Mouse (Mus musculus) common myeloid progenitor, adult 5-6 weeks (primary cell): ENCODE data around the gene Shq1. TPM values are rescaled to one million over a fixed set of nuclear protein-coding genes. Genes with fewer than 3 reads are reported as not detected.

Source experiments
- ATAC-seq: replicated peaks from 2 replicates; pipeline ENCODE4 v1.8.0; 2016; ENCODE audit warnings: low read depth, mild to moderate bottlenecking, moderate TSS enrichment, inconsistent platforms; ENCODE audit not compliant: poor library complexity, severe bottlenecking
- total RNA-seq: library from RNA; stranded (forward); fragments of 200-1000, 187-1606 nt; gene quantifications from 2 replicates; pipeline ENCODE4 v1.2.3, GENCODE M21; 2017

Shq1 gene
- total RNA-seq, 1 experiment from 2014 or later: 22.2 TPM

GRCm38 (mm10) chr6:100670370-100670841 is 551 bp downstream of the Shq1 start:
- peak; percentile 80 for ATAC-seq

GRCm38 (mm10) chr6:100668858-100669257 is 2.1 kb downstream of the Shq1 start:
- no peak for ATAC-seq

GRCm38 (mm10) chr6:100667644-100668043 is 3.3 kb downstream of the Shq1 start:
- no peak for ATAC-seq

GRCm38 (mm10) chr6:100662224-100662623 is 8.7 kb downstream of the Shq1 start:
- ATAC-seq: no peak

GRCm38 (mm10) chr6:100660395-100660794 is 10.6 kb downstream of the Shq1 start:
- ATAC-seq: no peak

- no peak for ATAC-seq
Observed at GRCm38 (mm10) chr6:100652535-100652934, 18.4 kb downstream of the Shq1 start.

- ATAC-seq: peak; percentile 87
Observed at GRCm38 (mm10) chr6:100647196-100647595, 23.8 kb downstream of the Shq1 start.

GRCm38 (mm10) chr6:100645469-100646201 is 25.3 kb downstream of the Shq1 start:
- peak; percentile 67 for ATAC-seq

GRCm38 (mm10) chr6:100644631-100645030 is 26.3 kb downstream of the Shq1 start:
- ATAC-seq: no peak

GRCm38 (mm10) chr6:100642786-100643185 is 28.2 kb downstream of the Shq1 start:
- no peak for ATAC-seq

GRCm38 (mm10) chr6:100640591-100640990 is 30.4 kb downstream of the Shq1 start:
- ATAC-seq: no peak

- no peak for ATAC-seq
Observed at GRCm38 (mm10) chr6:100629086-100629485, 41.9 kb downstream of the Shq1 start.

GRCm38 (mm10) chr6:100628223-100628622 is 42.7 kb downstream of the Shq1 start:
- no peak for ATAC-seq

- no peak for ATAC-seq
Observed at GRCm38 (mm10) chr6:100623922-100624321, 47.0 kb downstream of the Shq1 start.

- no peak for ATAC-seq
Observed at GRCm38 (mm10) chr6:100622861-100623507, 48.0 kb downstream of the Shq1 start.

GRCm38 (mm10) chr6:100620411-100620810 is 50.5 kb downstream of the Shq1 start:
- ATAC-seq: no peak

- ATAC-seq: no peak
Observed at GRCm38 (mm10) chr6:100619309-100619708, 51.6 kb downstream of the Shq1 start.

- ATAC-seq: peak; percentile 65
Observed at GRCm38 (mm10) chr6:100616133-100616532, 54.8 kb downstream of the Shq1 start.

- no peak for ATAC-seq
Observed at GRCm38 (mm10) chr6:100613593-100614267, 57.2 kb downstream of the Shq1 start.

GRCm38 (mm10) chr6:100610897-100611575 is 59.9 kb downstream of the Shq1 start:
- no peak for ATAC-seq
